Mouse (Mus musculus): ENCODE measurements around the gene Cast. TPM values are rescaled to one million over a fixed set of nuclear protein-coding genes. Genes with fewer than 3 reads are reported as not detected.
A peak's percentile ranks its signal among the peaks of the same experiment; 100 is the strongest.

The Cast gene
- polyA plus RNA-seq, 2 experiments = 26.9 to 47.3 TPM

- TF ChIP-seq POLR2A (IDR thresholded peaks at IDR 0.05; ENCODE audit: borderline replicate concordance, extremely low read depth, insufficient read depth, insufficient read length) = no peak
- no peak for ATAC-seq (ENCODE audit: low FRiP score, low read depth)
Observed at GRCm38 (mm10) chr13:74787681-74788080, 20.9 kb downstream of the Cast start.

GRCm38 (mm10) chr13:74772151-74772550, 36.5 kb downstream of the Cast start:
- no peak overlapping the region for H3K4me2 ChIP-seq (replicated peaks; ENCODE audit: low read depth, low read length, severe bottlenecking)
- no peaks in the 10 kb centered on the region for H3K27me3 ChIP-seq (ENCODE audit: control insufficient read depth, insufficient read depth, low read length)
- no peak overlapping the region for H3K9ac ChIP-seq (ENCODE audit: low read depth, low read length, severe bottlenecking)
- no peaks in the 10 kb centered on the region for H3K9me3 ChIP-seq (ENCODE audit: control insufficient read depth, low read length)
- H3K4me3 ChIP-seq (replicated peaks; ENCODE audit: low read length) = no peak overlapping the region
- TF ChIP-seq POLR2A (IDR thresholded peaks at IDR 0.05; ENCODE audit: borderline replicate concordance, extremely low read depth, insufficient read depth, insufficient read length) = no peak
- no peaks in the 10 kb centered on the region for H3K4me1 ChIP-seq (ENCODE audit: control insufficient read depth, insufficient read depth, low read length)
- 64% methylated on average over 1 of the region's 1 CpGs for WGBS
- no peak overlapping the region for H3K27ac ChIP-seq (replicated peaks; ENCODE audit: low read depth, low read length)
- H3K36me3 ChIP-seq (ENCODE audit: control insufficient read depth, insufficient read depth, low read length) = no peaks in the 10 kb centered on the region
- no peak for DNase-seq (ENCODE audit: low spot score)
- ATAC-seq (ENCODE audit: low FRiP score, low read depth) = no peak

More at GRCm38 (mm10) chr13:74787681-74788080, 20.9 kb downstream of the Cast start:
- WGBS = 0% methylated on average over 1 of the region's 1 CpGs
- no peaks in the 10 kb centered on the region for H3K9me3 ChIP-seq (ENCODE audit: control insufficient read depth, low read length)
- no peak overlapping the region for H3K27ac ChIP-seq (replicated peaks; ENCODE audit: low read depth, low read length)
- H3K36me3 ChIP-seq (ENCODE audit: control insufficient read depth, insufficient read depth, low read length) = no peaks in the 10 kb centered on the region
- H3K4me1 ChIP-seq (ENCODE audit: control insufficient read depth, insufficient read depth, low read length) = no peaks in the 10 kb centered on the region
- no peak overlapping the region for H3K9ac ChIP-seq (ENCODE audit: low read depth, low read length, severe bottlenecking)
- no peak overlapping the region for H3K4me2 ChIP-seq (replicated peaks; ENCODE audit: low read depth, low read length, severe bottlenecking)
- no peaks in the 10 kb centered on the region for H3K27me3 ChIP-seq (ENCODE audit: control insufficient read depth, insufficient read depth, low read length)
- no peak overlapping the region for H3K4me3 ChIP-seq (replicated peaks; ENCODE audit: low read length)
- no peak for DNase-seq (ENCODE audit: low spot score)

- Histone ChIP-seq H3K9me3 (ENCODE audit: control insufficient read depth, low read length) (no peaks in the 10 kb centered on the region), H3K9ac (ENCODE audit: low read depth, low read length, severe bottlenecking) (peak overlapping the region; percentile 56), H3K4me1 (ENCODE audit: control insufficient read depth, insufficient read depth, low read length) (no peaks in the 10 kb centered on the region), H3K4me2 (replicated peaks; ENCODE audit: low read depth, low read length, severe bottlenecking) (peak overlapping the region; percentile 66), H3K36me3 (ENCODE audit: control insufficient read depth, insufficient read depth, low read length) (no peaks in the 10 kb centered on the region), H3K27me3 (ENCODE audit: control insufficient read depth, insufficient read depth, low read length) (no peaks in the 10 kb centered on the region), H3K27ac (replicated peaks; ENCODE audit: low read depth, low read length) (peak overlapping the region; percentile 72), H3K4me3 (replicated peaks; ENCODE audit: low read length) (peak overlapping the region; percentile 53)
- ATAC-seq (ENCODE audit: low FRiP score, low read depth) = peak; percentile 99
- WGBS = under 1% methylated on average over 21 of the region's 21 CpGs
- DNase-seq (ENCODE audit: low spot score) = peak; percentile 97
- peak; percentile 80; the same call in 1 of the 2 replicates for TF ChIP-seq POLR2A (IDR thresholded peaks at IDR 0.05; ENCODE audit: borderline replicate concordance, extremely low read depth, insufficient read depth, insufficient read length)
Observed at GRCm38 (mm10) chr13:74770480-74770879, 38.1 kb downstream of the Cast start.

GRCm38 (mm10) chr13:74769871-74770270, 38.7 kb downstream of the Cast start:
- Histone ChIP-seq H3K27ac (replicated peaks; ENCODE audit: low read depth, low read length) (peak overlapping the region; percentile 72), H3K4me3 (replicated peaks; ENCODE audit: low read length) (peak overlapping the region; percentile 53), H3K4me2 (replicated peaks; ENCODE audit: low read depth, low read length, severe bottlenecking) (peak overlapping the region; percentile 66), H3K9ac (ENCODE audit: low read depth, low read length, severe bottlenecking) (peak overlapping the region; percentile 56), H3K27me3 (ENCODE audit: control insufficient read depth, insufficient read depth, low read length) (no peaks in the 10 kb centered on the region), H3K4me1 (ENCODE audit: control insufficient read depth, insufficient read depth, low read length) (no peaks in the 10 kb centered on the region), H3K9me3 (ENCODE audit: control insufficient read depth, low read length) (no peaks in the 10 kb centered on the region), H3K36me3 (ENCODE audit: control insufficient read depth, insufficient read depth, low read length) (no peaks in the 10 kb centered on the region)
- peak; percentile 28; the same call in 1 of the 2 replicates for ATAC-seq (ENCODE audit: low FRiP score, low read depth)
- TF ChIP-seq POLR2A (IDR thresholded peaks at IDR 0.05; ENCODE audit: borderline replicate concordance, extremely low read depth, insufficient read depth, insufficient read length) = no peak
- DNase-seq (ENCODE audit: low spot score) = no peak
- 8% methylated on average over 6 of the region's 8 CpGs for WGBS

GRCm38 (mm10) chr13:74767186-74767585, 41.4 kb downstream of the Cast start:
- no peaks in the 10 kb centered on the region for H3K4me1 ChIP-seq (ENCODE audit: control insufficient read depth, insufficient read depth, low read length)
- no peak for TF ChIP-seq POLR2A (IDR thresholded peaks at IDR 0.05; ENCODE audit: borderline replicate concordance, extremely low read depth, insufficient read depth, insufficient read length)
- H3K4me3 ChIP-seq (replicated peaks; ENCODE audit: low read length) = no peak overlapping the region
- ATAC-seq (ENCODE audit: low FRiP score, low read depth) = no peak
- H3K27ac ChIP-seq (replicated peaks; ENCODE audit: low read depth, low read length) = no peak overlapping the region
- no peak overlapping the region for H3K4me2 ChIP-seq (replicated peaks; ENCODE audit: low read depth, low read length, severe bottlenecking)
- 59% methylated on average over 2 of the region's 2 CpGs for WGBS
- H3K36me3 ChIP-seq (ENCODE audit: control insufficient read depth, insufficient read depth, low read length) = no peaks in the 10 kb centered on the region
- H3K27me3 ChIP-seq (ENCODE audit: control insufficient read depth, insufficient read depth, low read length) = no peaks in the 10 kb centered on the region
- no peaks in the 10 kb centered on the region for H3K9me3 ChIP-seq (ENCODE audit: control insufficient read depth, low read length)
- no peak for DNase-seq (ENCODE audit: low spot score)
- H3K9ac ChIP-seq (ENCODE audit: low read depth, low read length, severe bottlenecking) = no peak overlapping the region

- WGBS = 65% methylated on average over 1 of the region's 1 CpGs
Observed at GRCm38 (mm10) chr13:74762741-74763140, 45.9 kb downstream of the Cast start.

More at GRCm38 (mm10) chr13:74762741-74763140, 45.9 kb downstream of the Cast start:
- no peak for DNase-seq (ENCODE audit: low spot score)
- Histone ChIP-seq H3K36me3 (ENCODE audit: control insufficient read depth, insufficient read depth, low read length) (no peaks in the 10 kb centered on the region), H3K27ac (replicated peaks; ENCODE audit: low read depth, low read length) (no peak overlapping the region), H3K9ac (ENCODE audit: low read depth, low read length, severe bottlenecking) (no peak overlapping the region), H3K4me1 (ENCODE audit: control insufficient read depth, insufficient read depth, low read length) (no peaks in the 10 kb centered on the region), H3K4me2 (replicated peaks; ENCODE audit: low read depth, low read length, severe bottlenecking) (no peak overlapping the region), H3K9me3 (ENCODE audit: control insufficient read depth, low read length) (no peaks in the 10 kb centered on the region), H3K27me3 (ENCODE audit: control insufficient read depth, insufficient read depth, low read length) (no peaks in the 10 kb centered on the region), H3K4me3 (replicated peaks; ENCODE audit: low read length) (no peak overlapping the region)
- TF ChIP-seq POLR2A (IDR thresholded peaks at IDR 0.05; ENCODE audit: borderline replicate concordance, extremely low read depth, insufficient read depth, insufficient read length) = no peak
- ATAC-seq (ENCODE audit: low FRiP score, low read depth) = no peak
